Mouse (Mus musculus) central nervous system, embryonic 11.5 days (tissue): Measurements from ENCODE around the gene Adam26a. TPM values are rescaled to one million over a fixed set of nuclear protein-coding genes. Genes with fewer than 3 reads are reported as not detected.

Experiments
- polyA plus RNA-seq: library from polyadenylated mRNA; depleted of rRNA; stranded (reverse); fragments of >200 nt; gene quantifications from 2 replicates; pipeline ENCODE4 v1.2.3, GENCODE M21; 2012; rRNA removed

The Adam26a gene
- not detected in 2 replicates for polyA plus RNA-seq

GRCm38 (mm10) chr8:43576607-43577006, at the start of gene Adam26a:
TSS of gene Adam26a (minus strand) at chr8:43576707.

DNA sequence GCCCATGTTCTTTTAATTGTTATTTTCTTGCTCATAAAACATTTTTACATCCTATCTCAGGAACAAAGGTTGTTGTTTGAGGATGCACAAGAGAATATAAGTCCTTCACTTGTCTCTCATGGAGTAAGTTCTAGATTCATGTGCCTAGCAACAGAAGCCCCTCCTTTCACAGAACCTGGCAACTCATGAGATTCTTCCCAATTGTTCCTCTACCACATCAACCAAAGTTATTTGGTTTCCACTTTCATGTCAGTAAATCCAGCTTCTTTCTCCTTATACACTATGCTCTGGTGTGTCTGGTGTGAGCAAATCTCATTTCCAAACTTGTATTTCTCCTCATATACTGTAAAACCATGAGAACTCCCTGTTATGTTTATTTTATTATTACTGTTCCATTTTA, 48.5 kb downstream of the Adam26a start, which contains the start of gene Adam26b:
Adam26b (minus strand) TSS at position 101 of the 400 bp plus-strand sequence.

Other genes with a start within 250 kb of the Adam26a start
- not detected in 2 replicates for gene Adam26b, start 48.6 kb downstream of the Adam26a start, polyA plus RNA-seq
- gene Gm5346, start 50.6 kb upstream of the Adam26a start, polyA plus RNA-seq: not detected in 2 replicates
- gene Adam34, start 133.3 kb upstream of the Adam26a start, polyA plus RNA-seq: 0.04 TPM in 1 of 2 replicates, not detected in the other